Mouse (Mus musculus) bone marrow macrophage, adult 2 months (primary cell): Measurements from ENCODE around the gene Erc2. TPM values are rescaled to one million over a fixed set of nuclear protein-coding genes. Genes with fewer than 3 reads are reported as not detected.

Source experiments
- H3K27ac ChIP-seq: 2 replicates; pipeline ENCODE4 v1.5.1; 2012; ENCODE audit warnings: low read depth, low read length; ENCODE audit not compliant: insufficient read depth
- H3K4me1 ChIP-seq: 2 replicates; pipeline ENCODE4 v1.6.1; 2012; ENCODE audit warnings: low read length; ENCODE audit not compliant: control insufficient read depth, insufficient read depth
- H3K4me3 ChIP-seq: 2 replicates; pipeline ENCODE4 v1.5.1; 2012; ENCODE audit warnings: mild to moderate bottlenecking, low read length, moderate library complexity; ENCODE audit not compliant: insufficient read depth
- CTCF ChIP-seq: IDR thresholded peaks from 2 replicates; pipeline ENCODE4 v1.5.1; 2012; ENCODE audit warnings: low read depth, mild to moderate bottlenecking, low read length, moderate library complexity
- POLR2A ChIP-seq: IDR thresholded peaks from 2 replicates; pipeline ENCODE4 v1.6.1; 2012; ENCODE audit warnings: mild to moderate bottlenecking, low read depth, low read length, borderline replicate concordance
- polyA plus RNA-seq: library from polyadenylated mRNA; stranded (reverse); fragments of >200 nt; gene quantifications from 2 replicates; pipeline ENCODE4 v1.2.4, GENCODE M21; 2012; ENCODE audit not compliant: missing spikeins, insufficient read depth, insufficient read length

Gene Erc2
- polyA plus RNA-seq, 1 experiment, result not detected

GRCm38 (mm10) chr14:28323243-28323642 lies 701.0 kb downstream of the Erc2 start:
- TF ChIP-seq POLR2A (no peak), CTCF (no peak)
- no peak overlapping the region for H3K27ac ChIP-seq

GRCm38 (mm10) chr14:28323727-28324126 lies 701.5 kb downstream of the Erc2 start:
- TF ChIP-seq POLR2A, result no peak
- TF ChIP-seq CTCF, result no peak
- no peak overlapping the region for H3K27ac ChIP-seq
- no peaks in the 10 kb centered on the region for H3K4me1 ChIP-seq
- no peak overlapping the region for H3K4me3 ChIP-seq

More at GRCm38 (mm10) chr14:28323243-28323642, 701.0 kb downstream of the Erc2 start:
- Histone ChIP-seq H3K4me3 (no peak overlapping the region), H3K4me1 (no peaks in the 10 kb centered on the region)

- Histone ChIP-seq H3K27ac (no peak overlapping the region), H3K4me1 (no peaks in the 10 kb centered on the region), H3K4me3 (no peak overlapping the region)
- TF ChIP-seq POLR2A, result no peak
- TF ChIP-seq CTCF, result no peak
Observed at GRCm38 (mm10) chr14:28326456-28326855, 704.2 kb downstream of the Erc2 start.

GRCm38 (mm10) chr14:28328512-28328911 lies 706.3 kb downstream of the Erc2 start:
- Histone ChIP-seq H3K4me3 (no peak overlapping the region), H3K27ac (no peak overlapping the region), H3K4me1 (no peaks in the 10 kb centered on the region)
- TF ChIP-seq CTCF (no peak), POLR2A (no peak)

DNA sequence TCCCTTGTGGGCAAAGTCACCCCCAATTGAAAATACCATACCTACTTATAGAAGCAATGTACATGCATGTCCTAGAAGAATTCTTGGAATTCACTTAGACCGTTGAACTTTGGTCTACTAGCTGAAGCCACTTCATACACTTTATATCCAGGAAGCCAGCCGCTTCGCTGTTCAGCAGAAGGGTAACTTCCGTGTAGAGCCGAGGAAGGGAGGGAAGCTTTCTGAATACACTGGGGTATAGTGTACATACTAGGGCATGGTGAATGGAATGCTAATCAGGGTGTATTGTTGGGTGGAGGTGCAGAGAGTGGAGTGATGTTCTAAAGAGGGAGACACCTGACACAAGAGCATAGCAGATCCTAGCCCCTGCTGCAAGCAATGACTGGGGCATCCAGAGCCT lies 708.9 kb downstream of the Erc2 start:
- no peak for TF ChIP-seq CTCF
- Histone ChIP-seq H3K4me1 (no peaks in the 10 kb centered on the region), H3K27ac (no peak overlapping the region), H3K4me3 (no peak overlapping the region)

GRCm38 (mm10) chr14:28332351-28332953 lies 710.2 kb downstream of the Erc2 start:
- Histone ChIP-seq H3K4me3 (no peak overlapping the region), H3K27ac (no peak overlapping the region), H3K4me1 (no peaks in the 10 kb centered on the region)
- TF ChIP-seq POLR2A (no peak), CTCF (no peak)

DNA sequence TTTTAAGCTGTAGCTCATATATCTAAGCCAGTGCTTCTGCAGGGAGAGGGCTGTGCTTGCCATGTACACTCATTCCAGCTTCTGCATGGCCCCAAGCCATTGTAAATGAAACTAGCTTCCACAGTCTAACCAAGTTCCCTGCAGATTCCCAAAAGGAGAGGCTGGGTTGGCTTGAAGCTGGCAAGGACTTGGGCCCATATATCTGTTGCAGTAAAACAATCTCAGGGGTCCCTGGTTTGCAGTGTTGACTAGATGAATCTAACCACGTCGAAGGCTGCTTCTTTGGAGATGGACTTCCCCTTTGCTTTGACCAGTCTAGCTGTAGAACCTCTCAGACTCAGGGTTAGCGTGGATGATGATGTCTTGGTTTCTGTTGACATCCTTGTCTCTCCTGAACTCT lies 716.9 kb downstream of the Erc2 start:
- Histone ChIP-seq H3K4me1 (no peaks in the 10 kb centered on the region), H3K4me3 (no peak overlapping the region), H3K27ac (no peak overlapping the region)
- TF ChIP-seq CTCF (no peak), POLR2A (no peak)

DNA sequence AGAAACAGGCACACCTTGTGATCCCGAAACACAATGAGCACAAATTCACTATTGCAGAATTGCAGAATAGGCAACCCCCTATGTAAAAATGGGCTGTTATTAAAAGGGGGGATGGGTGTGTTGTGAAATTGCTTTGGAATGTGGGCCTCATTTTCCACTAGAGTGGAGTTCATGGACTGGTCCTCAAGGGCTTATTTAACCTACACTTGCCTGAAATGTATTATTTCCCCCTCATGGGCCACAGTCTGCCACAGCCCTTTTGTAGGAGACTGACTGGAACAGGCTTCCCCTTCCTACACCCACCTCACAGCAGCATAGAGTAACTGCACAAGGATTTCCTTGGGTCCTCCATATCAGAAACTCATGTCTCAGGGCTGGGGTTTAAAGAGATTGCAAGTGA lies 726.9 kb downstream of the Erc2 start:
- no peak overlapping the region for H3K27ac ChIP-seq
- H3K4me3 ChIP-seq, result no peak overlapping the region
- no peaks in the 10 kb centered on the region for H3K4me1 ChIP-seq
- TF ChIP-seq CTCF (no peak), POLR2A (no peak)

DNA sequence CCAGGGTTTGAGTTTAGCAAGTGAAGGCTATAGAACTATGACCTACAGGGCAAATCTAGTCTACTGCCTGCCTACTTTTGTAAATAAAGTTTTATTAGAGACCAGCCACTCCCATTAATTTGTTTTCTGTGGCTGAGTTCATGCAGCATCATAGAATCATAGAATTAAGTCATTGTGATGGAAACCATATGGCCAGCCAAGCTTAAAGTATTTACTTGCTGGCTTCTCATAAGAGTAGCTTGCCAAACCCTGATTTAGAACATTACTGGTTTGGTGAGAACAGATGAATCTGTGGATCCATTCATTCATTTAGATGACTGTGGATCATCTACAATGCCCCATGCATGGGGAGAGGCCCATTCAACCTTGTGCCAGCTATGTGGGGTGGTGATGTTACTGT lies 733.8 kb downstream of the Erc2 start:
- no peak for TF ChIP-seq POLR2A
- no peak for TF ChIP-seq CTCF
- no peak overlapping the region for H3K27ac ChIP-seq
- no peak overlapping the region for H3K4me3 ChIP-seq
- no peaks in the 10 kb centered on the region for H3K4me1 ChIP-seq

DNA sequence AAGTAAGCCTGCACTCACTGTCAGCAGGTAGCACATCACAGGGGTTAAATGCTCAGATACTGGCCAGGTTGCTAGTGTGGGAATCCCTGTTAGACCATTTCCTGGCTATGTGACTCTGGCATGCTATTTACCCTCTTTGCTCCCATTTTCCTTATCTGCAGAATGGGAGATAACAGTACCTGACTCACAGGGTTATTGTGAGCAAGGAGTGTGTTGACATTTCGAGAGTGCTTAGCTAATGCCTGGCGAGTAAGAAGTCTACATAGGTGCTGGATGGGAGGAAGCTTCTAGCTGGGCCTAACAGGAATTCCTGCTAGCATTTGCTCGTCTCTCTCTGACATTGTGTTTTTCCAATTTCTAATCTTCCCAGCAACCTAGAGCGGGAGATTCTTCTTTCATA lies 737.3 kb downstream of the Erc2 start:
- Histone ChIP-seq H3K27ac (no peak overlapping the region), H3K4me1 (no peaks in the 10 kb centered on the region), H3K4me3 (no peak overlapping the region)
- TF ChIP-seq POLR2A, result no peak
- TF ChIP-seq CTCF, result no peak

GRCm38 (mm10) chr14:28359983-28360382 lies 737.8 kb downstream of the Erc2 start:
- no peak overlapping the region for H3K4me3 ChIP-seq
- TF ChIP-seq CTCF, result no peak
- H3K27ac ChIP-seq, result no peak overlapping the region
- no peaks in the 10 kb centered on the region for H3K4me1 ChIP-seq
